Mouse (Mus musculus): ENCODE data around the gene Gpc1. TPM values are rescaled to one million over a fixed set of nuclear protein-coding genes. Genes with fewer than 3 reads are reported as not detected.

Gpc1 gene
- polyA plus RNA-seq, 1 experiment: 105 TPM

- no peak overlapping the region for H3K27ac ChIP-seq (ENCODE audit: insufficient read depth, low read length)
- TF ChIP-seq CTCF (IDR thresholded peaks at IDR 0.05; ENCODE audit: borderline replicate concordance, insufficient read depth, low read length) (no peak), POLR2A (IDR thresholded peaks at IDR 0.05; ENCODE audit: low read depth, low read length) (no peak)
- no peak overlapping the region for H3K4me3 ChIP-seq (ENCODE audit: insufficient read depth, low read length)
- H3K4me1 ChIP-seq (ENCODE audit: control insufficient read depth, insufficient read depth, low read length): no peaks in the 10 kb centered on the region
Observed at GRCm38 (mm10) chr1:92877431-92877978, 46.1 kb downstream of the Gpc1 start.

GRCm38 (mm10) chr1:92878066-92878741 is 46.8 kb downstream of the Gpc1 start:
- TF ChIP-seq CTCF (IDR thresholded peaks at IDR 0.05; ENCODE audit: borderline replicate concordance, insufficient read depth, low read length): no peak
- no peak for TF ChIP-seq POLR2A (IDR thresholded peaks at IDR 0.05; ENCODE audit: low read depth, low read length)
- no peak overlapping the region for H3K4me3 ChIP-seq (ENCODE audit: insufficient read depth, low read length)
- no peak overlapping the region for H3K27ac ChIP-seq (ENCODE audit: insufficient read depth, low read length)
- no peaks in the 10 kb centered on the region for H3K4me1 ChIP-seq (ENCODE audit: control insufficient read depth, insufficient read depth, low read length)

- H3K4me3 ChIP-seq (ENCODE audit: insufficient read depth, low read length): no peak overlapping the region
- H3K27ac ChIP-seq (ENCODE audit: insufficient read depth, low read length): no peak overlapping the region
- TF ChIP-seq CTCF (IDR thresholded peaks at IDR 0.05; ENCODE audit: borderline replicate concordance, insufficient read depth, low read length) (no peak), POLR2A (IDR thresholded peaks at IDR 0.05; ENCODE audit: low read depth, low read length) (no peak)
- H3K4me1 ChIP-seq (ENCODE audit: control insufficient read depth, insufficient read depth, low read length): no peaks in the 10 kb centered on the region
Observed at GRCm38 (mm10) chr1:92879266-92879665, 47.8 kb downstream of the Gpc1 start.

GRCm38 (mm10) chr1:92880101-92880500 is 48.7 kb downstream of the Gpc1 start:
- H3K27ac ChIP-seq (ENCODE audit: insufficient read depth, low read length): no peak overlapping the region
- H3K4me3 ChIP-seq (ENCODE audit: insufficient read depth, low read length): no peak overlapping the region
- TF ChIP-seq POLR2A (IDR thresholded peaks at IDR 0.05; ENCODE audit: low read depth, low read length) (no peak), CTCF (IDR thresholded peaks at IDR 0.05; ENCODE audit: borderline replicate concordance, insufficient read depth, low read length) (no peak)
- H3K4me1 ChIP-seq (ENCODE audit: control insufficient read depth, insufficient read depth, low read length): no peaks in the 10 kb centered on the region

DNA sequence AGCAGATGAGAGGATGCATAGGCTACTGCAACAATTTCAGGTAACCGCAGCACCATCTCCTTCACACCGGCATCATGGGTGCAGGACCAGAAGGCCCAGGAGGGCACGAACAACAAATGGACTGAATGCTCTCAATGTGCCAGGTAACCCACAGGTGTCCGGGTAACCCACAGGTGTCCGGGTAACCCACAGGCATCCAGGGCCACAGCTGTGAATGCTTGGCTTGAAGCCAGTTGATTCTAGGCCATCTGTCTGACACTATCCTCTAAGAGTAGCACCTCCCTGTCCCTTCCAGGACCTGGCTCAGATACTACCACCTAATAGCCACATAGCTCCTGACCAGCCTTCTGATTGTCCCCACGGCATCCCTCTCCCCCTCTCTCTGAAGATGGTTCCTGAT is 50.5 kb downstream of the Gpc1 start:
- TF ChIP-seq POLR2A (IDR thresholded peaks at IDR 0.05; ENCODE audit: low read depth, low read length) (no peak), CTCF (IDR thresholded peaks at IDR 0.05; ENCODE audit: borderline replicate concordance, insufficient read depth, low read length) (no peak)
- H3K27ac ChIP-seq (ENCODE audit: insufficient read depth, low read length): no peak overlapping the region
- no peak overlapping the region for H3K4me3 ChIP-seq (ENCODE audit: insufficient read depth, low read length)
- H3K4me1 ChIP-seq (ENCODE audit: control insufficient read depth, insufficient read depth, low read length): no peaks in the 10 kb centered on the region

DNA sequence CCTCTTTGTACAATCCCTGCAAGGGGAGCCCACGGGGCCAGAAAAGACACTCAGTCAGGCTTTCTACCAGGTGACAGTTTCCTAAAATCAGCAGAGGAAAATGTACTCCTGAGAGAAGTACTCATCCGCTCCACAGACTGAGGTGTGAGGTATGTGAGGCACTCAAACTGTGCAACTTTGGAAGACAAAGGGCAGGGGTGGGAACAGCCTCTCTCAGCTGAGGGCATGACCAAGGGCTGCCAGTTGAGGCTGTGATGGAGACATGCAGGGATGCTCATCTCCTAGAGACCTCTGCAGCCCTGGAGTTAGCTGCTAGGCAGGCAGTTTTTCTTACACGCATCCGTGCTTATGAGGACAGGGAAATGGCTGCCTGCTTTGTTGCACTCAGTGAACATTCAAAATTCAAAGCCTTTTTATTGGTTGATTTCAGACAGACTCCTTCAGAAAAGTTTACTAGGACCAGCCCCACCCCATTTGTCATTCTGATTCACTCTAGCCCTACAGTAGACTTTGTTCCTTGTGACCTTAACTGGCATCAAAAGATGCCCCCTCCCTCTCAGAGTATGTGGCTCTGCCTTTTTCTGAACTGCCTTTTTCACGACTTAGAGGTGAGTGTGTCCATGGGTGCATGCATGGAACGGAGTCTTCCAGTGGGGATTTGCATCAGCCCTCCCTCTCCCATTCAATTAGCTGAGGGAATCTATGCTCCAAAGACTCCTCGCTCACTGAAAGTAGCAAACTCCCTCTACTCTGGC is 57.6 kb downstream of the Gpc1 start:
- no peaks in the 10 kb centered on the region for H3K4me1 ChIP-seq (ENCODE audit: control insufficient read depth, insufficient read depth, low read length)
- no peak overlapping the region for H3K4me3 ChIP-seq (ENCODE audit: insufficient read depth, low read length)
- no peak for TF ChIP-seq CTCF (IDR thresholded peaks at IDR 0.05; ENCODE audit: borderline replicate concordance, insufficient read depth, low read length)
- TF ChIP-seq POLR2A (IDR thresholded peaks at IDR 0.05; ENCODE audit: low read depth, low read length): no peak
- no peak overlapping the region for H3K27ac ChIP-seq (ENCODE audit: insufficient read depth, low read length)

DNA sequence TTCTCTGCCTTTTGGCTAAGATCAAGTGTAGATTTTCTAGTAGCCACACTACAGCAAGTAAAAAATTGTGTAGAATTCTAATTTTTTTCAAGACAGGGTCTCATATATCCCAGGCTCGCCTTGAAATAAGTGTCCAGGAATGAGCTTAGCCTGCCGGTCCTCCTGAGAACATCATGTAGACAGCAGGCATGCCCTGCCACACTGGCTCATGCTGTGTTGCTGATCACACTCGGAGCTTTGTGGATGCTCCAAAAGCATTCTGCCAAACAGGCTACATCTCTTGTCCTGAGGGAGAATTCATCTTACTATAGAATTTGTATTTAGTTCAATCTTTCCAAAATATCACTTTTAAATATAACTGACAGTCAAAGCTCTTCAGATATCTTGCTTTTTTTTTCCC is 61.3 kb downstream of the Gpc1 start:
- H3K4me1 ChIP-seq (ENCODE audit: control insufficient read depth, insufficient read depth, low read length): no peaks in the 10 kb centered on the region
- TF ChIP-seq POLR2A (IDR thresholded peaks at IDR 0.05; ENCODE audit: low read depth, low read length): no peak
- no peak for TF ChIP-seq CTCF (IDR thresholded peaks at IDR 0.05; ENCODE audit: borderline replicate concordance, insufficient read depth, low read length)
- no peak overlapping the region for H3K27ac ChIP-seq (ENCODE audit: insufficient read depth, low read length)
- H3K4me3 ChIP-seq (ENCODE audit: insufficient read depth, low read length): no peak overlapping the region

DNA sequence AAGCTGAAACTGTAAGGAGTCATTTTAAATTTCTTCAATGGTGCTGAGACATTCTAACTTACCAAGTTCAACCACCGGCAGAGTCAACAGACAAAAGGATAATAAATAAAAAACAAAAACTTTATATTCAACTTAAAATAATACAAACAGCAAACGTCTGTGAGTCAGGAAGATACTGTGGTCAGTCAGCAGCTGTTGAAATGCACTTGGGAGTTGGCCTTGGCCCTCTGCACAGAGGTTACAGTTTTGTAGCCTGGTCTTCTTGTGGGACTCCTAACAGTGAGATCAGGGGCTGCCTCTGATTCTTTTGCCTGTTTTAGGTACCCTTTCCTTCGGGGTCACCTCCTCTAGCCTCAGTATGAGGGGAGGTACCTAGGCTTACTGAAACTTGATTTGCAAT is 62.5 kb downstream of the Gpc1 start:
- Histone ChIP-seq H3K4me1 (ENCODE audit: control insufficient read depth, insufficient read depth, low read length) (no peaks in the 10 kb centered on the region), H3K27ac (ENCODE audit: insufficient read depth, low read length) (no peak overlapping the region), H3K4me3 (ENCODE audit: insufficient read depth, low read length) (no peak overlapping the region)
- no peak for TF ChIP-seq POLR2A (IDR thresholded peaks at IDR 0.05; ENCODE audit: low read depth, low read length)

DNA sequence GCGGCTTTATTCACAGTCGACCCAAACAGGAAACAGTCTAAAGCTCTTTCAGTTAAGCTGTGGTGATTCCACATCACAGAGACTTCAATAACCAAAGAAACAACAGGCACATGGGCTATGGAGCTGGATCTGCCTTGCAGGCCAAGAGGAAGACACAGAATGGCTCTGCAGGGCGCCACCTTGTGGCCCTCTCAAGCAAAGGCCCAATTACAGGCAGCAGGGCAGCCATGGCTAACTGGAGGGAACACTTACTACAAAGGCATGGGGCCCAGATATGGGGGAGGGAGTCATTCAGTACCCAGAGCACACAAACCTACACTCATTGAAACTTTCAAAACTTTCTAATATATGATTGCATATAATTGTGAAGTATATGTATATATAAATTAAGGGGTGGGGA is 63.6 kb downstream of the Gpc1 start:
- no peak overlapping the region for H3K27ac ChIP-seq (ENCODE audit: insufficient read depth, low read length)
- no peaks in the 10 kb centered on the region for H3K4me1 ChIP-seq (ENCODE audit: control insufficient read depth, insufficient read depth, low read length)
- no peak overlapping the region for H3K4me3 ChIP-seq (ENCODE audit: insufficient read depth, low read length)
- TF ChIP-seq POLR2A (IDR thresholded peaks at IDR 0.05; ENCODE audit: low read depth, low read length) (no peak), CTCF (IDR thresholded peaks at IDR 0.05; ENCODE audit: borderline replicate concordance, insufficient read depth, low read length) (peak; percentile 85)

GRCm38 (mm10) chr1:92902786-92903185 is 71.3 kb downstream of the Gpc1 start, which contains the start of gene Ankmy1:
Gene Ankmy1 (minus strand): TSS chr1:92902906.
- Histone ChIP-seq H3K4me1 (ENCODE audit: control insufficient read depth, insufficient read depth, low read length) (peaks cover 11% of the 10 kb centered on the region), H3K27ac (ENCODE audit: insufficient read depth, low read length) (peak within 1 kb of the TSS; percentile 45; the same call in 1 of the 2 replicates), H3K4me3 (ENCODE audit: insufficient read depth, low read length) (no peak within 1 kb of the TSS)
- no peak for TF ChIP-seq POLR2A (IDR thresholded peaks at IDR 0.05; ENCODE audit: low read depth, low read length)
- TF ChIP-seq CTCF (IDR thresholded peaks at IDR 0.05; ENCODE audit: borderline replicate concordance, insufficient read depth, low read length): no peak

Measured in embryonic fibroblast, embryonic 13.5 days (primary cell).